Mouse (Mus musculus): Measurements from ENCODE around the gene Dnaja1. TPM values are rescaled to one million over a fixed set of nuclear protein-coding genes. Genes with fewer than 3 reads are reported as not detected.

Gene Dnaja1
- polyA plus RNA-seq, 1 experiment from 2014 or later, result 349 TPM

- Histone ChIP-seq H3K36me3 (ENCODE audit: control insufficient read depth, insufficient read depth, low read length) (no peaks in the 10 kb centered on the region), H3K27ac (ENCODE audit: low read length) (no peak overlapping the region), H3K27me3 (ENCODE audit: control insufficient read depth, insufficient read depth, low read length) (no peaks in the 10 kb centered on the region), H3K4me3 (replicated peaks; ENCODE audit: low read length) (no peak overlapping the region), H3K9me3 (replicated peaks; ENCODE audit: control insufficient read depth, low read length) (no peaks in the 10 kb centered on the region), H3K4me1 (ENCODE audit: control insufficient read depth, insufficient read depth, low read length) (peaks cover 11% of the 10 kb centered on the region; the same call in 1 of the 2 replicates), H3K9ac (ENCODE audit: low read length) (no peak overlapping the region), H3K4me2 (ENCODE audit: low read depth, low read length) (no peak overlapping the region)
- ATAC-seq (ENCODE audit: insufficient read depth, low FRiP score), result no peak
- 72% methylated on average over 9 of the region's 9 CpGs for WGBS
These were observed 63.7 kb downstream of the Dnaja1 start for GRCm38 (mm10) chr4:40785620-40786166.

- Histone ChIP-seq H3K4me1 (ENCODE audit: control insufficient read depth, insufficient read depth, low read length) (peaks cover 6% of the 10 kb centered on the region; the same call in 1 of the 2 replicates), H3K4me3 (replicated peaks; ENCODE audit: low read length) (no peak overlapping the region), H3K27me3 (ENCODE audit: control insufficient read depth, insufficient read depth, low read length) (no peaks in the 10 kb centered on the region), H3K36me3 (ENCODE audit: control insufficient read depth, insufficient read depth, low read length) (no peaks in the 10 kb centered on the region), H3K9ac (ENCODE audit: low read length) (no peak overlapping the region), H3K9me3 (replicated peaks; ENCODE audit: control insufficient read depth, low read length) (no peaks in the 10 kb centered on the region), H3K4me2 (ENCODE audit: low read depth, low read length) (no peak overlapping the region), H3K27ac (ENCODE audit: low read length) (no peak overlapping the region)
- WGBS, result 81% methylated on average over 4 of the region's 4 CpGs
- ATAC-seq (ENCODE audit: insufficient read depth, low FRiP score), result no peak
These were observed 64.6 kb downstream of the Dnaja1 start for GRCm38 (mm10) chr4:40786578-40786977.

MicroRNA genes within 50 kb of the gene (microRNA counts, 519-probe panel; counts per million panel counts)
- not detected for microRNA mmu-miR-207

Small RNAs within 50 kb of the gene (microRNA-seq; reads per million reads assigned to microRNA genes)
- gene Mir207, result not detected

Other genes with a start within 250 kb of the Dnaja1 start
- 0.85 and 0.86 TPM in 2 replicates for gene Tmem215, start 250.0 kb upstream of the Dnaja1 start, polyA plus RNA-seq (2015; fragmentation: Nextera tagmentation; extraction: Ambion mirVana)
- gene Aptx, start 19.0 kb upstream of the Dnaja1 start, polyA plus RNA-seq (2015; fragmentation: Nextera tagmentation; extraction: Ambion mirVana), result 24.1 and 24.2 TPM in 2 replicates
- gene Smu1, start 35.8 kb downstream of the Dnaja1 start, polyA plus RNA-seq (2015; fragmentation: Nextera tagmentation; extraction: Ambion mirVana), result 128 and 140 TPM in 2 replicates
- 50.1 and 51.2 TPM in 2 replicates for gene B4galt1, start 131.9 kb downstream of the Dnaja1 start, polyA plus RNA-seq (2015; fragmentation: Nextera tagmentation; extraction: Ambion mirVana)
- gene Spink4, start 197.9 kb downstream of the Dnaja1 start, polyA plus RNA-seq (2015; fragmentation: Nextera tagmentation; extraction: Ambion mirVana), result 36.1 and 40.3 TPM in 2 replicates
- gene Bag1, start 226.1 kb downstream of the Dnaja1 start, polyA plus RNA-seq (2015; fragmentation: Nextera tagmentation; extraction: Ambion mirVana), result 184 and 197 TPM in 2 replicates
- 109 and 118 TPM in 2 replicates for gene Chmp5, start 226.3 kb downstream of the Dnaja1 start, polyA plus RNA-seq (2015; fragmentation: Nextera tagmentation; extraction: Ambion mirVana)
- 83.2 and 89.7 TPM in 2 replicates for gene Nfx1, start 248.8 kb downstream of the Dnaja1 start, polyA plus RNA-seq (2015; fragmentation: Nextera tagmentation; extraction: Ambion mirVana)